Mouse (Mus musculus): ENCODE measurements around the gene Ccdc38. TPM values are rescaled to one million over a fixed set of nuclear protein-coding genes. Genes with fewer than 3 reads are reported as not detected.
"Not testable (repeated sequence)": the region's sequence is repeated elsewhere in the genome, so short reads cannot be mapped to it uniquely, and the experiment has no call there.

Ccdc38 gene
- polyA plus RNA-seq, 1 experiment from 2014 or later: 0.25 TPM

GRCm38 (mm10) chr10:93542356-93542755, 1.9 kb downstream of the Ccdc38 start:
- Histone ChIP-seq H3K4me2 (ENCODE audit: low read depth, low read length) (no peak overlapping the region), H3K9ac (ENCODE audit: low read length) (no peak overlapping the region), H3K27ac (ENCODE audit: low read length) (no peak overlapping the region), H3K9me3 (replicated peaks; ENCODE audit: control insufficient read depth, low read length) (no peaks in the 10 kb centered on the region), H3K27me3 (ENCODE audit: control insufficient read depth, insufficient read depth, low read length) (no peaks in the 10 kb centered on the region), H3K4me3 (replicated peaks; ENCODE audit: low read length) (no peak overlapping the region), H3K4me1 (ENCODE audit: control insufficient read depth, insufficient read depth, low read length) (peaks cover 8% of the 10 kb centered on the region), H3K36me3 (ENCODE audit: control insufficient read depth, insufficient read depth, low read length) (no peaks in the 10 kb centered on the region)
- WGBS: 49% methylated on average over 4 of the region's 4 CpGs
- no peak for ATAC-seq (ENCODE audit: insufficient read depth, low FRiP score)

GRCm38 (mm10) chr10:93543176-93543575, 2.7 kb downstream of the Ccdc38 start:
- Histone ChIP-seq H3K4me1 (ENCODE audit: control insufficient read depth, insufficient read depth, low read length) (peaks cover 8% of the 10 kb centered on the region), H3K9me3 (replicated peaks; ENCODE audit: control insufficient read depth, low read length) (no peaks in the 10 kb centered on the region), H3K27ac (ENCODE audit: low read length) (no peak overlapping the region), H3K4me2 (ENCODE audit: low read depth, low read length) (no peak overlapping the region), H3K9ac (ENCODE audit: low read length) (no peak overlapping the region), H3K4me3 (replicated peaks; ENCODE audit: low read length) (no peak overlapping the region), H3K36me3 (ENCODE audit: control insufficient read depth, insufficient read depth, low read length) (no peaks in the 10 kb centered on the region), H3K27me3 (ENCODE audit: control insufficient read depth, insufficient read depth, low read length) (no peaks in the 10 kb centered on the region)
- 51% methylated on average over 6 of the region's 6 CpGs for WGBS
- ATAC-seq (ENCODE audit: insufficient read depth, low FRiP score): no peak

- H3K36me3 ChIP-seq (ENCODE audit: control insufficient read depth, insufficient read depth, low read length): no peaks in the 10 kb centered on the region
- no peak overlapping the region for H3K4me3 ChIP-seq (replicated peaks; ENCODE audit: low read length)
- ATAC-seq (ENCODE audit: insufficient read depth, low FRiP score): no peak
- 67% methylated on average over 5 of the region's 5 CpGs for WGBS
- peaks cover 8% of the 10 kb centered on the region for H3K4me1 ChIP-seq (ENCODE audit: control insufficient read depth, insufficient read depth, low read length)
- no peak overlapping the region for H3K9ac ChIP-seq (ENCODE audit: low read length)
- no peaks in the 10 kb centered on the region for H3K27me3 ChIP-seq (ENCODE audit: control insufficient read depth, insufficient read depth, low read length)
- H3K4me2 ChIP-seq (ENCODE audit: low read depth, low read length): no peak overlapping the region
- H3K27ac ChIP-seq (ENCODE audit: low read length): no peak overlapping the region
- H3K9me3 ChIP-seq (replicated peaks; ENCODE audit: control insufficient read depth, low read length): no peaks in the 10 kb centered on the region
Observed at GRCm38 (mm10) chr10:93544172-93544571, 3.7 kb downstream of the Ccdc38 start.

- Histone ChIP-seq H3K4me2 (ENCODE audit: low read depth, low read length) (no peak overlapping the region), H3K27me3 (ENCODE audit: control insufficient read depth, insufficient read depth, low read length) (no peaks in the 10 kb centered on the region), H3K4me1 (ENCODE audit: control insufficient read depth, insufficient read depth, low read length) (no peaks in the 10 kb centered on the region), H3K4me3 (replicated peaks; ENCODE audit: low read length) (no peak overlapping the region), H3K27ac (ENCODE audit: low read length) (no peak overlapping the region), H3K9ac (ENCODE audit: low read length) (no peak overlapping the region), H3K9me3 (replicated peaks; ENCODE audit: control insufficient read depth, low read length) (no peaks in the 10 kb centered on the region), H3K36me3 (ENCODE audit: control insufficient read depth, insufficient read depth, low read length) (no peaks in the 10 kb centered on the region)
- ATAC-seq (ENCODE audit: insufficient read depth, low FRiP score): no peak
- 86% methylated on average over 4 of the region's 4 CpGs for WGBS
Observed at GRCm38 (mm10) chr10:93547741-93548270, 7.4 kb downstream of the Ccdc38 start.

GRCm38 (mm10) chr10:93548991-93549390, 8.6 kb downstream of the Ccdc38 start:
- 13% methylated on average over 7 of the region's 7 CpGs for WGBS

GRCm38 (mm10) chr10:93549821-93550220, 9.4 kb downstream of the Ccdc38 start:
- peak overlapping the region; percentile 13; the same call in 1 of the 2 replicates for H3K4me2 ChIP-seq (ENCODE audit: low read depth, low read length)
- H3K4me1 ChIP-seq (ENCODE audit: control insufficient read depth, insufficient read depth, low read length): no peaks in the 10 kb centered on the region
- no peak for ATAC-seq (ENCODE audit: insufficient read depth, low FRiP score)
- no peak overlapping the region for H3K4me3 ChIP-seq (replicated peaks; ENCODE audit: low read length)
- H3K27ac ChIP-seq (ENCODE audit: low read length): no peak overlapping the region
- H3K9ac ChIP-seq (ENCODE audit: low read length): no peak overlapping the region
- no peaks in the 10 kb centered on the region for H3K27me3 ChIP-seq (ENCODE audit: control insufficient read depth, insufficient read depth, low read length)
- no peaks in the 10 kb centered on the region for H3K36me3 ChIP-seq (ENCODE audit: control insufficient read depth, insufficient read depth, low read length)
- WGBS: 39% methylated on average over 10 of the region's 10 CpGs
- no peaks in the 10 kb centered on the region for H3K9me3 ChIP-seq (replicated peaks; ENCODE audit: control insufficient read depth, low read length)

More at GRCm38 (mm10) chr10:93548991-93549390, 8.6 kb downstream of the Ccdc38 start:
- Histone ChIP-seq H3K4me2 (ENCODE audit: low read depth, low read length) (no peak overlapping the region), H3K27me3 (ENCODE audit: control insufficient read depth, insufficient read depth, low read length) (no peaks in the 10 kb centered on the region), H3K36me3 (ENCODE audit: control insufficient read depth, insufficient read depth, low read length) (no peaks in the 10 kb centered on the region), H3K9me3 (replicated peaks; ENCODE audit: control insufficient read depth, low read length) (no peaks in the 10 kb centered on the region), H3K4me1 (ENCODE audit: control insufficient read depth, insufficient read depth, low read length) (no peaks in the 10 kb centered on the region), H3K9ac (ENCODE audit: low read length) (no peak overlapping the region), H3K4me3 (replicated peaks; ENCODE audit: low read length) (no peak overlapping the region), H3K27ac (ENCODE audit: low read length) (no peak overlapping the region)
- peak; percentile 58; the same call in 1 of the 2 replicates for ATAC-seq (ENCODE audit: insufficient read depth, low FRiP score)

GRCm38 (mm10) chr10:93552596-93552995, 12.2 kb downstream of the Ccdc38 start:
- 72% methylated on average over 8 of the region's 8 CpGs for WGBS
- H3K4me1 ChIP-seq (ENCODE audit: control insufficient read depth, insufficient read depth, low read length): no peaks in the 10 kb centered on the region
- H3K27me3 ChIP-seq (ENCODE audit: control insufficient read depth, insufficient read depth, low read length): no peaks in the 10 kb centered on the region
- H3K4me3 ChIP-seq (replicated peaks; ENCODE audit: low read length): no peak overlapping the region
- H3K27ac ChIP-seq (ENCODE audit: low read length): no peak overlapping the region
- H3K9me3 ChIP-seq (replicated peaks; ENCODE audit: control insufficient read depth, low read length): no peaks in the 10 kb centered on the region
- no peak for ATAC-seq (ENCODE audit: insufficient read depth, low FRiP score)
- H3K9ac ChIP-seq (ENCODE audit: low read length): no peak overlapping the region
- H3K36me3 ChIP-seq (ENCODE audit: control insufficient read depth, insufficient read depth, low read length): no peaks in the 10 kb centered on the region
- no peak overlapping the region for H3K4me2 ChIP-seq (ENCODE audit: low read depth, low read length)

- not testable (repeated sequence) for H3K9ac ChIP-seq (ENCODE audit: low read length); H3K27ac ChIP-seq (ENCODE audit: low read length)
Observed at GRCm38 (mm10) chr10:93557971-93558370, 17.5 kb downstream of the Ccdc38 start.

GRCm38 (mm10) chr10:93559786-93560185, 19.4 kb downstream of the Ccdc38 start:
- Histone ChIP-seq H3K4me3 (replicated peaks; ENCODE audit: low read length) (no peak overlapping the region), H3K27ac (ENCODE audit: low read length) (no peak overlapping the region), H3K4me1 (ENCODE audit: control insufficient read depth, insufficient read depth, low read length) (no peaks in the 10 kb centered on the region), H3K4me2 (ENCODE audit: low read depth, low read length) (no peak overlapping the region), H3K36me3 (ENCODE audit: control insufficient read depth, insufficient read depth, low read length) (no peaks in the 10 kb centered on the region), H3K9me3 (replicated peaks; ENCODE audit: control insufficient read depth, low read length) (0 out of 2 replicates have a peak, but pooled peaks cover 3% of the 10 kb centered on the region), H3K27me3 (ENCODE audit: control insufficient read depth, insufficient read depth, low read length) (no peaks in the 10 kb centered on the region), H3K9ac (ENCODE audit: low read length) (no peak overlapping the region)
- 56% methylated on average over 9 of the region's 9 CpGs for WGBS
- ATAC-seq (ENCODE audit: insufficient read depth, low FRiP score): no peak

More at GRCm38 (mm10) chr10:93557971-93558370, 17.5 kb downstream of the Ccdc38 start:
- not testable (repeated sequence) for H3K36me3 ChIP-seq (ENCODE audit: control insufficient read depth, insufficient read depth, low read length); H3K27me3 ChIP-seq (ENCODE audit: control insufficient read depth, insufficient read depth, low read length); H3K4me2 ChIP-seq (ENCODE audit: low read depth, low read length); ATAC-seq (ENCODE audit: insufficient read depth, low FRiP score); H3K9me3 ChIP-seq (replicated peaks; ENCODE audit: control insufficient read depth, low read length); H3K4me3 ChIP-seq (replicated peaks; ENCODE audit: low read length); H3K4me1 ChIP-seq (ENCODE audit: control insufficient read depth, insufficient read depth, low read length)
- WGBS: 80% methylated on average over 2 of the region's 2 CpGs

Measured in stomach, embryonic 16.5 days (tissue).